Mouse (Mus musculus): ENCODE measurements around the gene Trub1.

- TF ChIP-seq POLR2A (IDR thresholded peaks at IDR 0.05; ENCODE audit: low read depth, low read length) (no peak), CTCF (IDR thresholded peaks at IDR 0.05; ENCODE audit: extremely low read depth, insufficient read depth, insufficient read length, insufficient replicate concordance) (no peak)
Measured at GRCm38 (mm10) chr19:57427756-57428438, 24.8 kb upstream of the Trub1 start.
